Mouse (Mus musculus): ENCODE measurements around the gene Zfp282.

Gene Zfp282

DNA sequence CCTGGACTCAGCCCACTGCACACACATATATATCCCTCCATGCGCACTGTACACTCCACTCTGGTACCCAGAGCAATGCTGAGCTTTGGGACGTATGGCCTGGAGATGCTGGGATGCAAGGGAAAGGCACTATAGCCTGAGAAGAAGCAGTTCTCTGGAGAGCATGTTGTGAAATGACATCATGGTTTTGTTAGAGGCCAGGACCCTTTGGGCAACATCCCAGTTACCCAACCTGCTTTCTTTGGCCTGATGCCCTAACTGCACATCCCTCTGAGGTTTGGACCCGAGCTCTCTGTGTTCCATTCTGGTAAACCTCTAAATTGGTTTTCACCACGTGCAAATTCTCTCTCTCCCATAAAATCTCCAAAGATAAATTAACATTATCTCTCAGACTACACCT is 26.6 kb downstream of the Zfp282 start:
- DNase-seq (ENCODE audit: low spot score in 2 of 2) = peak; percentile 12 to 23

DNA sequence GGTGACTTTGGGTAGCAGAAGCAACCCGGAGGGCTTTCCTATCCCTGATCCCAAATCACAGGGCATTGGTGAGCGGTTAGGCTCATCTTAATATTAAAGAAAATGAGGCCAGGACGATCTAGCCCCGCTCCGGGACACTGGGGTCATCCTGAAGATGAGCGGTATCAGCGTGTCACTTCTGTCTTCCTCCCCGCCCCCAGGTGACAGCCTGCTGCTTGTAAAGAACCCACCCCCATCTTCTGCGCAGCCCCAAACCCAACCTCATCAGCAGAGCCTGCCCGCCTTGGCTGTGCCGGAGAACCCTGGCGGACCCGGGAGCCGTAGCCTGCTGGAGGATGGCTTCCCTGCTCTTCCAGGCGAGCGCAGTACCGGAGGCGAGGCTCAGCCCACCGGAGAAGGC is 27.4 kb downstream of the Zfp282 start:
- DNase-seq (ENCODE audit: low spot score in 2 of 2) = no peak

- DNase-seq (ENCODE audit: low spot score in 2 of 2) = no peak
Measured at GRCm38 (mm10) chr6:47904917-47905695, 28.1 kb downstream of the Zfp282 start.

DNA sequence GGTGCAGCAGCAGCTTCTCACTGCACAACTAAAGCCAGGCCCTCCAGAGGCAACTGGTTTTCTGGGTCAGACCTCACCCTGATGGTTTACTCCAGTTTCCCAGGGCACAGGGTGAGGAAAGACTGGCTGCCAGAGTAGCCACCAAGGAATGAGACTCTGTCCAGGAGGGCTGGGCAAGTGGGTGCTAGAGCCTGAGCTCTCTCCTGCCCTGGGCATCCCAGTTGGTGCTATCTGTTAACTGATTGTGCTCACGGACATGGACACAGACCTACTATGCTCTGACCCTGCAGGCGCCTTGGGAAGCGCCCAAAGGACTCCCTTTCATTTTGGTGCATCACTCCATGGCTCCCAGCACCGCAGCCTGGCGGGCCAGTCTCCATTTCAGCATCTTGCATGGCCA is 29.3 kb downstream of the Zfp282 start:
- no peak for DNase-seq (ENCODE audit: low spot score in 2 of 2)

DNA sequence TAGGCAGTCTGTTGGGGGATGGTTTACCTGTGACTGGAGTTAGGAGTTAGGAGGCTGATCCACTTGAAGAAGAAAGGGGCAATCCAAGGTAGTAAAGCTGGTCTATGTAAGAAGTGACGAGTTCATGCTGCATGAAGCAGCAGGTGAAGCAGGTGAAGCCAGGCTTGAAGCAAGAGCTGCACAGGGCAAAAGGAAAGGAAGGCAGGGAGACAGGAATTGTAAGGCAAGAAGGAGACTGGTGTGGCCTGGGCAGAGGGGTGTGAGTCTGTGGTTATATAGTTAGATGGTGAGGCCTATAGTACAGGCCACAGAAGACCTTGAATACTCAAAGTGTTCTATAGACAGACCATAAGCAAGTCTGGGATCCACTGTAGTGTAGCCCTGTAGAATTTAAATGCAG is 32.0 kb downstream of the Zfp282 start:
- no peak for DNase-seq (ENCODE audit: low spot score in 2 of 2)

- DNase-seq (ENCODE audit: low spot score in 2 of 2) = no peak
Measured at GRCm38 (mm10) chr6:47911650-47912049, 34.6 kb downstream of the Zfp282 start.

GRCm38 (mm10) chr6:47912991-47913390 is 36.0 kb downstream of the Zfp282 start:
- no peak for DNase-seq (ENCODE audit: low spot score in 2 of 2)

DNA sequence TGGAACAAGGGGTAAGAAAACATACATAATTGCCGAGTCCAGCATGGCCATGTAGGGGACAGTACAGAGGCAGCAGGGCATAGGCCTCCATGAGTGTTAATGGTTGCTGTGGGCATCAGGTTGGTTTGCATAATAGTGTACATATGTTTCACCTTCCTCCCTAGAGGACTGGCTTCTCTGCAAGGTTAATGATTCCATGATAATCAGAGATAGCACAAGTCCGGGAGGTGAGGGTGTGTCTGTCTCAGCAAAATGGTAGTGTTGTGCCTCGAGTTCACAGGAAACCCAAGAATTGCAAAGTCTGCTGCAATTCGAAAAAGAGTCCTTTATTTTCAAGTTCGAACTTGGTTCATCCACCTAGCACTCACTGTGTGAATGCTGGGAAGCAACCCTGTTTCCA is 40.0 kb downstream of the Zfp282 start:
- no peak for DNase-seq (ENCODE audit: low spot score in 2 of 2)

- no peak for DNase-seq (ENCODE audit: low spot score in 2 of 2)
Measured at GRCm38 (mm10) chr6:47918768-47919274, 41.8 kb downstream of the Zfp282 start.

GRCm38 (mm10) chr6:47919646-47920446 is 42.8 kb downstream of the Zfp282 start:
- DNase-seq (ENCODE audit: low spot score in 2 of 2) = no peak

GRCm38 (mm10) chr6:47920447-47921340 is 43.7 kb downstream of the Zfp282 start, which contains the start of gene Zfp212:
Zfp212 (plus strand) TSS chr6:47920476.
- DNase-seq (ENCODE audit: low spot score in 2 of 2) = peak; percentile 76 to 88

DNA sequence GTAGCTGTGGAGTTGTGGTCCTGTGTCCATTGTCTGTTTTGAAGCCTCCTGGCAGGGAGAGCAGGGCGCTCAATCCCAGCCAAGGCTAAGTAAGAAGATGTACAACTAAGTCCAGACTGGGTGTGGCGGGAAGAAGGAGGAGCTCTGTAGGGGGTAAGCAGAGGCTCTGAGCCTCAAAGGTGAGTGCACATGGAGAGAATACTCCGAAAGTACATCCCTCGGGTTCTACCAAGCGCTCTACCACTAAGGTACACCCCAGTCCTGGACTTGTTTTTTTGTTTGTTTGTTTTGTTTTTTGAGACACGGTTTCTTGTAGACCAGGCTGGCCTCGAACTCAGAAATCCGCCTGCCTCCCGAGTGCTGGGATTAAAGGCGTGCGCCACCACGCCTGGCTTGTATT is 65.5 kb downstream of the Zfp282 start:
- no peak for DNase-seq (ENCODE audit: low spot score in 2 of 2)

DNA sequence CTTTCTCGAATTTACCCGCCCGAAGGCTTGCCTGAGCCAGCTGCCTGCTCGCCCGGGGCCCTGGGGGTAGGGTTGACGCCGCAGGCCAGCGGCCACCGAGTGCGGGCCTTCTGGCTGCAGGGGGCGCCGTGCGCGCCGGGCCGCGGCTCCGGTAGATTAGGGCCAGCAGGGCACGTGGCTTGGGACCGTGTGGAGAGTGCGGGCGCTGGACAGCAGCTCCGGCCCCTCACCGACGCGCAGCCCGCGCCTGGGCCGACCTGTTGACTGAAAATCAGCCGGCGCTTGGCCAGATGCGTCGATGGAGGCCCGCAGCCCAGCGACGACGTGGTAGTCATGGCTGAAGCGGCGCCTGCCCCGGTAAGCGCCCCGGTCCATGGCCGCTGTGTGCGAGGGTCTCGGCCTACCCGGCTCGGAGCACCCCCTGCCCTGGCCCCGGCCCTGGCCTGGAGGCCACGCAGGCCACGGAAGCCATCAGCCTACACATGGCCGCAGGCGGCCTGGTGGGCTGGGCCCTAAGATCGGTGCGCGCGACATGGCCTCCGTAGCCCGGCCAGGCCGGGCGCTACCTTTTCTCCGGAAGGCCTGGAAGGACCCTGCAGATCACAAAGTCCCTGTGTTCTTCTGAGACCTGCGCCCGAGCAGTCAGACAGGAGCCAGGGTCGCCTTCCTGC is 66.2 kb downstream of the Zfp282 start:
- peak; percentile 55 to 67 for DNase-seq (ENCODE audit: low spot score in 2 of 2)

DNA sequence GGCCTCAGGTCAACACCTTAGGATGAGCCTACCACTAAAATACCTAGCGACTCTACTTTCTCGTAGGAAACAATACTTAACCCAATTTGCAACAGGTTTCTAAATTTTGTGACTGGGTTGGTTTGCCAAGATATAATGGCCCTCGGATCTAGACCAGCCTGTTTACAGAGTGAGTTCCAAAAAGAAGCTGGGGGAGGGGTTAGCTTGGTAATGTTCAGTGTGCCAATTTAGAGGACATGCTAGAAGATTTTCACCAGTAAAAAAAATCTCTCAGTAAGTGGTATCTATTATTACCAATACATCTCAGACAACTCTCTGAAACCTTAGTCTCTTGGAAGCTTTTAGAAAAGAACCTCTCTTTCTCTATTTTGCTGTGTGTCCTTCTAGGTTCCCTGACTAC is 66.7 kb downstream of the Zfp282 start:
- no peak for DNase-seq (ENCODE audit: low spot score in 2 of 2)

DNA sequence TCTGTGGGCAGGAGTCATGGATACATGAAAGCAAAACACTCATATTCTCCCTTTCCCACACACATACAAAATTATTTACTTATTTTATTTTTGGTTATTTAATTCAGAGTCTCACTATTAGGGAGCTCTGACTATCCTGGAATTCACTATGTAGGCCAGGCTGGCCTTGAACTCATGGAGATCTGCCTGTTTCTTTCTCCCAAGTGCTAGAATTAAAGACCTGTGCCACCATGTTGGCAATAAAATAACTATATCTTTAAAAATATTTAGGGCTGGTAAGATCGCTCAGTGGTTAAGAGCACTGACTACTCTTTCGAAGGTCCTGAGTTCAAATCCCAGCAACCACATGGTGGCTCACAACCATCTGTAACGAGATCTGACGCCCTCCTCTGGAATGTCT is 70.4 kb downstream of the Zfp282 start:
- no peak for DNase-seq (ENCODE audit: low spot score in 2 of 2)

GRCm38 (mm10) chr6:47953191-47953726 is 76.3 kb downstream of the Zfp282 start, which contains the start of gene Zfp956:
Zfp956 (plus strand) TSS chr6:47953390.
- DNase-seq (ENCODE audit: low spot score in 2 of 2) = peak; percentile 94 to 95

DNA sequence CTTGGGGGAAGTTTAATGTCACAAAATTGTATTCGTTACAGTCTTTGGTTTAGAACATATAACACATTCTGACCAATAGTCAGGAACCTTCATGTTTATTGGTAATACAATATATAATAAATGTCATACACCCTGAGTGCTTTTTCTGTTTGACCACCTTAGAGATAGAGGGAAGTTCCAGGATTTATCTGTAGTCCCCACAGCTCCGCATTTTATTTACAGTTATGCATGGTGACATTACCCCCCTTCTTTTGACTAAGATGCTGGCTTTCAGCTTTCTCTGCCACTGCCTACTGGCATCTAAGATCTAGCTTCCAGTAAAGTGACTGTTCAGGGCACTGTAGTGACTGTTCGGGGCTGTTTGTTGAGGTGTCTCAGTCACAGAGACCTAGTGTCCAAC is 77.4 kb downstream of the Zfp282 start:
- no peak for DNase-seq (ENCODE audit: low spot score in 2 of 2)

- no peak for DNase-seq (ENCODE audit: low spot score in 2 of 2)
Measured at GRCm38 (mm10) chr6:47957816-47958215, 80.8 kb downstream of the Zfp282 start.

Data from heart, adult 9 months (tissue).